Mouse (Mus musculus) spleen, postnatal 14 days (tissue): ENCODE measurements around the gene Dcun1d4.

Source experiments
- DNase-seq, 2 experiments: peaks; one replicate each; pipeline ENCODE4 v3.0.0; 2021 to 2022; ENCODE audit warnings: low spot score in 2 of 2

Dcun1d4 gene

GRCm38 (mm10) chr5:73598943-73599695, 118.3 kb downstream of the Dcun1d4 start:
- no peak for DNase-seq

GRCm38 (mm10) chr5:73599991-73600390, 119.2 kb downstream of the Dcun1d4 start:
- DNase-seq = no peak

GRCm38 (mm10) chr5:73601361-73601763, 120.6 kb downstream of the Dcun1d4 start:
- DNase-seq = no peak

- no peak for DNase-seq
These were observed 122.1 kb downstream of the Dcun1d4 start for GRCm38 (mm10) chr5:73602865-73603264.

- DNase-seq = no peak
These were observed 123.7 kb downstream of the Dcun1d4 start for GRCm38 (mm10) chr5:73604542-73604941.

GRCm38 (mm10) chr5:73604964-73605363, 124.2 kb downstream of the Dcun1d4 start:
- no peak for DNase-seq
